Mouse (Mus musculus) CD4-positive, CD25-positive, alpha-beta regulatory T cell, adult 2 months (primary cell): Measurements from ENCODE around the gene Dapp1.
"Not testable (repeated sequence)": the region's sequence is repeated elsewhere in the genome, so short reads cannot be mapped to it uniquely, and the experiment has no call there.

ENCODE experiments used
- DNase-seq: peaks from one replicate; pipeline ENCODE4 v3.0.0-alpha.2; 2012; ENCODE audit warnings: low read depth, low spot score

The Dapp1 gene

GRCm38 (mm10) chr3:137991183-137991582 lies 9.8 kb upstream of the Dapp1 start:
- peak; percentile 95 for DNase-seq

GRCm38 (mm10) chr3:137989405-137989804 lies 8.1 kb upstream of the Dapp1 start:
- no peak for DNase-seq

GRCm38 (mm10) chr3:137980435-137981381 lies 637 bp downstream of the Dapp1 start:
- DNase-seq = peak; percentile 70

- DNase-seq = no peak
These were observed 3.1 kb downstream of the Dapp1 start for GRCm38 (mm10) chr3:137978233-137978632.

- no peak for DNase-seq
These were observed 3.7 kb downstream of the Dapp1 start for GRCm38 (mm10) chr3:137977629-137978041.

GRCm38 (mm10) chr3:137976943-137977628 lies 4.3 kb downstream of the Dapp1 start:
- no peak for DNase-seq

GRCm38 (mm10) chr3:137975856-137976423 lies 5.4 kb downstream of the Dapp1 start:
- no peak for DNase-seq

GRCm38 (mm10) chr3:137975435-137975834 lies 5.9 kb downstream of the Dapp1 start:
- DNase-seq = no peak

- no peak for DNase-seq
These were observed 7.0 kb downstream of the Dapp1 start for GRCm38 (mm10) chr3:137974306-137974705.

GRCm38 (mm10) chr3:137972989-137973388 lies 8.4 kb downstream of the Dapp1 start:
- DNase-seq = no peak

- no peak for DNase-seq
These were observed 9.1 kb downstream of the Dapp1 start for GRCm38 (mm10) chr3:137972224-137972623.

GRCm38 (mm10) chr3:137969951-137970350 lies 11.4 kb downstream of the Dapp1 start:
- DNase-seq = no peak

GRCm38 (mm10) chr3:137968820-137969486 lies 12.4 kb downstream of the Dapp1 start:
- DNase-seq = peak; percentile 57

GRCm38 (mm10) chr3:137968105-137968819 lies 13.1 kb downstream of the Dapp1 start:
- no peak for DNase-seq

- DNase-seq = not testable (repeated sequence)
These were observed 17.3 kb downstream of the Dapp1 start for GRCm38 (mm10) chr3:137964014-137964413.

- DNase-seq = no peak
These were observed 17.8 kb downstream of the Dapp1 start for GRCm38 (mm10) chr3:137963508-137963907.

- no peak for DNase-seq
These were observed 19.5 kb downstream of the Dapp1 start for GRCm38 (mm10) chr3:137961736-137962385.

- no peak for DNase-seq
These were observed 21.9 kb downstream of the Dapp1 start for GRCm38 (mm10) chr3:137959456-137959855.

- no peak for DNase-seq
These were observed 23.0 kb downstream of the Dapp1 start for GRCm38 (mm10) chr3:137958352-137958751.

GRCm38 (mm10) chr3:137957864-137958263 lies 23.5 kb downstream of the Dapp1 start:
- DNase-seq = no peak
